Mouse (Mus musculus): Measurements from ENCODE around the gene Fuom.

Gene Fuom

GRCm38 (mm10) chr7:140104009-140104408, 1.8 kb upstream of the Fuom start:
- no peak for DNase-seq (ENCODE audit: low read depth, low spot score)

- DNase-seq (ENCODE audit: low read depth, low spot score), result peak; percentile 64
These were observed 743 bp downstream of the Fuom start for GRCm38 (mm10) chr7:140101498-140101897.

GRCm38 (mm10) chr7:140098466-140098865, 3.8 kb downstream of the Fuom start:
- DNase-seq (ENCODE audit: low read depth, low spot score), result no peak

- DNase-seq (ENCODE audit: low read depth, low spot score), result no peak
These were observed 6.2 kb downstream of the Fuom start for GRCm38 (mm10) chr7:140096055-140096454.

- DNase-seq (ENCODE audit: low read depth, low spot score), result no peak
These were observed 6.7 kb downstream of the Fuom start for GRCm38 (mm10) chr7:140095556-140095955.

- no peak for DNase-seq (ENCODE audit: low read depth, low spot score)
These were observed 7.3 kb downstream of the Fuom start for GRCm38 (mm10) chr7:140094954-140095353.

- DNase-seq (ENCODE audit: low read depth, low spot score), result no peak
These were observed 9.2 kb downstream of the Fuom start, which contains the start of gene Prap1 for GRCm38 (mm10) chr7:140092924-140093528. Prap1 (plus strand) TSS chr7:140093395.

GRCm38 (mm10) chr7:140090601-140091000, 11.6 kb downstream of the Fuom start:
- no peak for DNase-seq (ENCODE audit: low read depth, low spot score)

- peak; percentile 97 for DNase-seq (ENCODE audit: low read depth, low spot score)
These were observed 20.0 kb downstream of the Fuom start, which contains the start of gene Caly for GRCm38 (mm10) chr7:140082242-140082678. Caly (minus strand) TSS chr7:140082548.

GRCm38 (mm10) chr7:140081408-140082241, 20.6 kb downstream of the Fuom start:
- peak; percentile 80 for DNase-seq (ENCODE audit: low read depth, low spot score)

- DNase-seq (ENCODE audit: low read depth, low spot score), result peak; percentile 99
These were observed 21.6 kb downstream of the Fuom start for GRCm38 (mm10) chr7:140080503-140081156.

- DNase-seq (ENCODE audit: low read depth, low spot score), result peak; percentile 95
These were observed 23.5 kb downstream of the Fuom start for GRCm38 (mm10) chr7:140078711-140079110.

GRCm38 (mm10) chr7:140077698-140078097, 24.5 kb downstream of the Fuom start:
- no peak for DNase-seq (ENCODE audit: low read depth, low spot score)

GRCm38 (mm10) chr7:140070042-140070711, 32.1 kb downstream of the Fuom start:
- no peak for DNase-seq (ENCODE audit: low read depth, low spot score)

GRCm38 (mm10) chr7:140067397-140067796, 34.8 kb downstream of the Fuom start:
- no peak for DNase-seq (ENCODE audit: low read depth, low spot score)

- peak; percentile 89 for DNase-seq (ENCODE audit: low read depth, low spot score)
These were observed 39.1 kb downstream of the Fuom start for GRCm38 (mm10) chr7:140063092-140063491.

GRCm38 (mm10) chr7:140062307-140062706, 39.9 kb downstream of the Fuom start:
- DNase-seq (ENCODE audit: low read depth, low spot score), result no peak

GRCm38 (mm10) chr7:140061832-140062130, 40.5 kb downstream of the Fuom start:
- DNase-seq (ENCODE audit: low read depth, low spot score), result no peak

- peak; percentile 29 for DNase-seq (ENCODE audit: low read depth, low spot score)
These were observed 41.1 kb downstream of the Fuom start for GRCm38 (mm10) chr7:140060936-140061831.

- no peak for DNase-seq (ENCODE audit: low read depth, low spot score)
These were observed 42.6 kb downstream of the Fuom start for GRCm38 (mm10) chr7:140059601-140060000.

GRCm38 (mm10) chr7:140058528-140058927, 43.7 kb downstream of the Fuom start:
- DNase-seq (ENCODE audit: low read depth, low spot score), result no peak
